Mouse (Mus musculus) naive thymus-derived CD4-positive, alpha-beta T cell, adult 2 months (primary cell): ENCODE data around the gene Atxn1.

Experiments used
- DNase-seq: peaks from one replicate; pipeline ENCODE4 v3.0.0-alpha.2; 2011; ENCODE audit warnings: low read depth

Gene Atxn1

GRCm38 (mm10) chr13:45827046-45827596 is 137.7 kb downstream of the Atxn1 start:
- no peak for DNase-seq

- no peak for DNase-seq
These were observed 142.3 kb downstream of the Atxn1 start for GRCm38 (mm10) chr13:45822491-45822829.

GRCm38 (mm10) chr13:45821764-45822490 is 142.9 kb downstream of the Atxn1 start:
- DNase-seq, result no peak

GRCm38 (mm10) chr13:45820473-45821230 is 144.2 kb downstream of the Atxn1 start:
- DNase-seq, result no peak

GRCm38 (mm10) chr13:45816670-45817069 is 148.1 kb downstream of the Atxn1 start:
- DNase-seq, result no peak

- DNase-seq, result no peak
These were observed 154.9 kb downstream of the Atxn1 start for GRCm38 (mm10) chr13:45809777-45810410.

- DNase-seq, result peak; percentile 41
These were observed 157.2 kb downstream of the Atxn1 start for GRCm38 (mm10) chr13:45807593-45808043.

- DNase-seq, result no peak
These were observed 157.9 kb downstream of the Atxn1 start for GRCm38 (mm10) chr13:45806600-45807525.

GRCm38 (mm10) chr13:45805915-45806599 is 158.8 kb downstream of the Atxn1 start:
- no peak for DNase-seq

GRCm38 (mm10) chr13:45802620-45803410 is 162.0 kb downstream of the Atxn1 start:
- DNase-seq, result no peak

- no peak for DNase-seq
These were observed 166.6 kb downstream of the Atxn1 start for GRCm38 (mm10) chr13:45798248-45798647.

GRCm38 (mm10) chr13:45797696-45798095 is 167.1 kb downstream of the Atxn1 start:
- no peak for DNase-seq

GRCm38 (mm10) chr13:45796286-45796685 is 168.5 kb downstream of the Atxn1 start:
- DNase-seq, result no peak

GRCm38 (mm10) chr13:45793796-45794195 is 171.0 kb downstream of the Atxn1 start:
- DNase-seq, result no peak

- DNase-seq, result no peak
These were observed 178.4 kb downstream of the Atxn1 start for GRCm38 (mm10) chr13:45786409-45786808.

- no peak for DNase-seq
These were observed 181.1 kb downstream of the Atxn1 start for GRCm38 (mm10) chr13:45783681-45784080.

GRCm38 (mm10) chr13:45778750-45779149 is 186.1 kb downstream of the Atxn1 start:
- DNase-seq, result peak; percentile 5

- no peak for DNase-seq
These were observed 186.6 kb downstream of the Atxn1 start for GRCm38 (mm10) chr13:45778171-45778570.

GRCm38 (mm10) chr13:45775516-45775915 is 189.3 kb downstream of the Atxn1 start:
- no peak for DNase-seq
